Mouse (Mus musculus) neural tube, embryonic 12.5 days (tissue): ENCODE measurements around the gene Atp6v0a4. TPM values are rescaled to one million over a fixed set of nuclear protein-coding genes. Genes with fewer than 3 reads are reported as not detected.

ENCODE experiments used
- ATAC-seq: fragments of 200-750 bp; cut with Nextera tagmentation; 2 replicates; pipeline ENCODE4 v1.8.0; 2017; ENCODE audit warnings: low read depth, mild to moderate bottlenecking, moderate TSS enrichment, moderate library complexity; ENCODE audit not compliant: low FRiP score
- H3K27ac ChIP-seq: fragments of 300-500 bp; sonication (generic); 2 replicates; pipeline ENCODE4 v1.5.1; 2016
- H3K27me3 ChIP-seq: fragments of 300-500 bp; sonication (generic); replicated peaks from 2 replicates; pipeline ENCODE4 v1.6.1; 2016; ENCODE audit warnings: mild to moderate bottlenecking
- H3K36me3 ChIP-seq: fragments of 300-500 bp; sonication (generic); 2 replicates; pipeline ENCODE4 v1.6.1; 2016; ENCODE audit warnings: mild to moderate bottlenecking
- H3K4me1 ChIP-seq: fragments of 300-500 bp; sonication (generic); 2 replicates; pipeline ENCODE4 v1.6.1; 2016
- H3K4me2 ChIP-seq: fragments of 300-500 bp; sonication (generic); replicated peaks from 2 replicates; pipeline ENCODE4 v1.6.1; 2016; ENCODE audit warnings: mild to moderate bottlenecking
- H3K4me3 ChIP-seq: fragments of 300-500 bp; sonication (generic); 2 replicates; pipeline ENCODE4 v1.5.1; 2016
- H3K9ac ChIP-seq: fragments of 300-500 bp; sonication (generic); 2 replicates; pipeline ENCODE4 v1.6.1; 2016; ENCODE audit warnings: mild to moderate bottlenecking
- H3K9me3 ChIP-seq: fragments of 300-500 bp; sonication (generic); 2 replicates; pipeline ENCODE4 v1.6.1; 2016; ENCODE audit warnings: mild to moderate bottlenecking
- WGBS: fragments of 180-500 bp; shearing (Covaris S2); methylation state at CpG from one replicate; pipeline ENCODE4 v1.1.7; 2016; 5-methylcytosine and 5-hydroxymethylcytosine counted together
- polyA plus RNA-seq: library from polyadenylated mRNA; unstranded; fragments of >200 nt; fragmentation: Nextera tagmentation; extraction: Ambion mirVana; gene quantifications from 2 replicates; pipeline ENCODE4 v1.2.1, GENCODE M21; 2016

Gene Atp6v0a4
- polyA plus RNA-seq, 1 experiment from 2014 or later = 0.15 TPM

- ATAC-seq = no peak
- H3K9me3 ChIP-seq = 0 out of 2 replicates have a peak, but pooled peaks cover 7% of the 10 kb centered on the region
- no peak overlapping the region for H3K4me2 ChIP-seq
- WGBS = 79% methylated on average over 3 of the region's 3 CpGs
- H3K9ac ChIP-seq = no peak overlapping the region
- no peaks in the 10 kb centered on the region for H3K4me1 ChIP-seq
- H3K36me3 ChIP-seq = no peaks in the 10 kb centered on the region
- H3K4me3 ChIP-seq = no peak overlapping the region
- no peak overlapping the region for H3K27ac ChIP-seq
- H3K27me3 ChIP-seq = no peaks in the 10 kb centered on the region
Measured at GRCm38 (mm10) chr6:38065122-38065500, 59.3 kb downstream of the Atp6v0a4 start.

DNA sequence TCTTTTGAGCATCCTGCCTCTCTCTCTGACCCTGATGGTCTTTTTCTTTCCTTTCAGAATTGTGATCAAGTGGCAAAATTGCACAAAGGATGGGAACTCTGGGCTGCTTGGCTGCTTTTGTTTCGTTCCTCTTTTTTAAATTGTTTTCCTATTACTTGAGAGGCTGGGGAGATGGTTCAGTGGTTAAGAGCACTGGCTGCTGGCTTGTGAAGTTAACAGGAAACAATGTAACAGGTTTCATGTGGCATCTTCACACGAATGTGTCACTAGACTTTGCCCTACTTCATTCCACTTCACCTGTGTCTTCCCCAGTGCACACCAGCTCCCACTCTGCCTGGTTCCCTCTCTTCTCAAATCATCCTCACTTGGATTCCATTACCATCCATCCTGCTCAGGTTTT, 59.8 kb downstream of the Atp6v0a4 start:
- H3K4me1 ChIP-seq = no peaks in the 10 kb centered on the region
- ATAC-seq = no peak
- H3K27ac ChIP-seq = no peak overlapping the region
- WGBS = 81% methylated on average over 2 of the region's 2 CpGs
- H3K27me3 ChIP-seq = no peaks in the 10 kb centered on the region
- H3K9me3 ChIP-seq = 0 out of 2 replicates have a peak, but pooled peaks cover 7% of the 10 kb centered on the region
- H3K4me2 ChIP-seq = no peak overlapping the region
- H3K9ac ChIP-seq = no peak overlapping the region
- no peak overlapping the region for H3K4me3 ChIP-seq
- no peaks in the 10 kb centered on the region for H3K36me3 ChIP-seq

DNA sequence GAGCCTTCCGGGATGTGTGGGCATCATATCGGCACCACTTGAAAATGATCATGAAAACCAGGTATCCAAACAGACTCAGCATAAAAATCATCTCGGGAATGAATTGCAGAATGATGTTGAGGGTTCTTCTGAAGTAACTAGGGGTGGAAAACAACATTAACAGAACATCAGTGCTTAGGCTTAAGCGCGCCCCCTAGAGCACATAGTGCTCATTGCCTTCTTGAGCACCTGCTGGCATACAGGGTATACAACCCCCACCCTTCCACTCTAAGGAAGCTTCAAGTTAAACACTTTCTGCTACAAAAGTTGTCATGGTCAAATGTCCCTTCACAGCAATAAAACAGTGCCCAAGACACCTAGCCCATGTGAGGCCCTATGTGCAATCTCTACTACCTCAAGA, 65.6 kb downstream of the Atp6v0a4 start:
- ATAC-seq = no peak
- WGBS = 63% methylated on average over 5 of the region's 5 CpGs
- H3K27ac ChIP-seq = no peak overlapping the region
- no peaks in the 10 kb centered on the region for H3K36me3 ChIP-seq
- H3K27me3 ChIP-seq = no peaks in the 10 kb centered on the region
- H3K9me3 ChIP-seq = 0 out of 2 replicates have a peak, but pooled peaks cover 7% of the 10 kb centered on the region
- no peak overlapping the region for H3K9ac ChIP-seq
- H3K4me3 ChIP-seq = no peak overlapping the region
- no peak overlapping the region for H3K4me2 ChIP-seq
- no peaks in the 10 kb centered on the region for H3K4me1 ChIP-seq

DNA sequence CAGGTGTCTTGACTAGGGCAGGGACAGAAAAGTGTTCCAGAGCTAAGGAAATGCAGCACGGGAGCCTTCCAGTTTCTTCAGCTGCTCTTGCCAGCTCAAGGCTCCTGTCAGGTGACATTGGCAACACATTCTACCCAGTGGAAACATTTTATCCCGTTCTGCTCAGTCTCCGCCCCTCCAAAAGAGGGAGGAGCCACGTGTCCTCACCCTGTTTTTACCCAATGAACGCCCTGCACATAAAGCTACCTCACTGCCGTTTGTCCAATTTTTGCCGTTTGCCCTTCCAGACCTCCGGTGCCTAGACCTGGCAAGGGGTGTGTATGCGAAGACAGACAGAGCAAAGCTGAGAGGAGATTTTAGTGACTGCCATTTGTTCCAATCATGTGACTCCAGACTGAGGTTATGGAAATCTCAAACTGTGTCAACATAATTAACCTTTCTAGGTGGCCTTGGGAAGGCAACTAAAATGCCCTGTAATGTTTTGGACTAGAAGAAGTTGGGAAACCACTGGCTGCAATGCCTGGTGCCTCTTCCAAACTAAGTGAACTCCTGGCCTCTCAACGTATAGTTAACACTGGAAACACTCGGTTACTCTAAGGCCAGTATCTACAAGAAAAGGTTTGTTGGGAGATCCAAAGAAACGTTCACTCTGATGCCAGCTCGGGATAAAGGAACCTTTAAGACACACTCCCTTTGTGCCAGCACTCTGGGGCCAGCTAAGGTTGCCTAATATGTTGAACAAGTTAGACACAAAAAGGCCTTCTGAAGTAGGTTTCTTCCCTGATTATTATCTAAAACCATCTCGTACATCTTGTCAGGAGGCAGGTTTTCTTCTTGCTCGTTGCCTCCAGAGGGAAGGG, 68.7 kb downstream of the Atp6v0a4 start:
- Histone ChIP-seq H3K4me3 (no peak overlapping the region), H3K4me1 (no peaks in the 10 kb centered on the region), H3K4me2 (no peak overlapping the region), H3K9me3 (no peaks in the 10 kb centered on the region), H3K27me3 (no peaks in the 10 kb centered on the region), H3K36me3 (no peaks in the 10 kb centered on the region), H3K9ac (no peak overlapping the region), H3K27ac (no peak overlapping the region)
- ATAC-seq = no peak
- WGBS = 85% methylated on average over 15 of the region's 15 CpGs

- Histone ChIP-seq H3K4me1 (no peaks in the 10 kb centered on the region), H3K4me3 (no peak overlapping the region), H3K27ac (no peak overlapping the region), H3K9me3 (no peaks in the 10 kb centered on the region), H3K4me2 (no peak overlapping the region), H3K9ac (no peak overlapping the region), H3K36me3 (no peaks in the 10 kb centered on the region), H3K27me3 (no peaks in the 10 kb centered on the region)
- no peak for ATAC-seq
- 93% methylated on average over 6 of the region's 6 CpGs for WGBS
Measured at GRCm38 (mm10) chr6:38049601-38050000, 74.8 kb downstream of the Atp6v0a4 start.

- Histone ChIP-seq H3K4me2 (no peak overlapping the region), H3K9ac (no peak overlapping the region), H3K9me3 (no peaks in the 10 kb centered on the region), H3K27me3 (no peaks in the 10 kb centered on the region), H3K36me3 (no peaks in the 10 kb centered on the region), H3K4me3 (no peak overlapping the region), H3K4me1 (no peaks in the 10 kb centered on the region), H3K27ac (no peak overlapping the region)
- WGBS = 70% methylated on average over 6 of the region's 6 CpGs
- no peak for ATAC-seq
Measured at GRCm38 (mm10) chr6:38048800-38049561, 75.4 kb downstream of the Atp6v0a4 start.

- ATAC-seq = no peak
- Histone ChIP-seq H3K9me3 (no peaks in the 10 kb centered on the region), H3K27me3 (no peaks in the 10 kb centered on the region), H3K27ac (no peak overlapping the region), H3K4me3 (no peak overlapping the region), H3K4me2 (no peak overlapping the region), H3K9ac (no peak overlapping the region), H3K4me1 (no peaks in the 10 kb centered on the region), H3K36me3 (no peaks in the 10 kb centered on the region)
- 82% methylated on average over 4 of the region's 4 CpGs for WGBS
Measured at GRCm38 (mm10) chr6:38048003-38048402, 76.4 kb downstream of the Atp6v0a4 start.

DNA sequence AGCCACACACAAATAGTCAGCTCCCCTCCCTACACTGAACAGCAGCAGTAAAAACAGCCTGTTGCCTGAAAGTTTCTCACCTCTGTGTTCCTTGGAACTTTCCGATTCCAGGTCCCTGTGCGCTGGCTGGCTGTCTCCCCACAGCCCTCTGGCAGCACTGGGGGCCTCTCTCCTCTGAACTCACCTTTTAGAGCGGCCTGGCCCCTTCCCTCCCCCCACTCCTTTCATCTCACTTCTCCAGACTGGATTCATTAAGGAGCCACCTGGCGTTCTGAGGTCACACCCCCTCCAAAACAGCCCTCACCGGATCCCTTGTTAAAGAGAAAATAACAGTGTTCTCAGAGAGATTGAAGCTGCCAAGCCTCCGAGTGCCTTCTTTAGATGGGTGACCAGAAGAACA, 77.5 kb downstream of the Atp6v0a4 start, which contains the start of gene Svopl:
TSS of gene Svopl (minus strand) at position 159 of the 400 bp plus-strand sequence.
- no peak for ATAC-seq
- H3K4me2 ChIP-seq = no peak within 1 kb of the TSS
- no peak within 1 kb of the TSS for H3K4me3 ChIP-seq
- WGBS = 25% methylated on average over 6 of the region's 6 CpGs
- no peak within 1 kb of the TSS for H3K9ac ChIP-seq
- no peak within 1 kb of the TSS for H3K27ac ChIP-seq
- no peaks in the 10 kb centered on the region for H3K9me3 ChIP-seq
- H3K36me3 ChIP-seq = no peaks in the 10 kb centered on the region
- H3K4me1 ChIP-seq = no peaks in the 10 kb centered on the region
- H3K27me3 ChIP-seq = no peaks in the 10 kb centered on the region

- Histone ChIP-seq H3K4me1 (no peaks in the 10 kb centered on the region), H3K27me3 (no peaks in the 10 kb centered on the region), H3K4me2 (no peak overlapping the region), H3K9me3 (no peaks in the 10 kb centered on the region), H3K27ac (no peak overlapping the region), H3K4me3 (no peak overlapping the region), H3K36me3 (no peaks in the 10 kb centered on the region), H3K9ac (no peak overlapping the region)
- 73% methylated on average over 5 of the region's 5 CpGs for WGBS
- no peak for ATAC-seq
Measured at GRCm38 (mm10) chr6:38032801-38033566, 91.4 kb downstream of the Atp6v0a4 start.

GRCm38 (mm10) chr6:38031924-38032540, 92.4 kb downstream of the Atp6v0a4 start:
- Histone ChIP-seq H3K4me1 (no peaks in the 10 kb centered on the region), H3K4me3 (no peak overlapping the region), H3K9me3 (no peaks in the 10 kb centered on the region), H3K4me2 (no peak overlapping the region), H3K27me3 (no peaks in the 10 kb centered on the region), H3K27ac (no peak overlapping the region), H3K9ac (no peak overlapping the region), H3K36me3 (no peaks in the 10 kb centered on the region)
- 58% methylated on average over 7 of the region's 7 CpGs for WGBS
- ATAC-seq = no peak

GRCm38 (mm10) chr6:38028205-38028604, 96.2 kb downstream of the Atp6v0a4 start:
- no peaks in the 10 kb centered on the region for H3K4me1 ChIP-seq
- H3K9ac ChIP-seq = no peak overlapping the region
- no peaks in the 10 kb centered on the region for H3K27me3 ChIP-seq
- no peak for ATAC-seq
- no peaks in the 10 kb centered on the region for H3K9me3 ChIP-seq
- no peak overlapping the region for H3K4me3 ChIP-seq
- no peak overlapping the region for H3K27ac ChIP-seq
- H3K4me2 ChIP-seq = no peak overlapping the region
- WGBS = 59% methylated on average over 2 of the region's 2 CpGs
- no peaks in the 10 kb centered on the region for H3K36me3 ChIP-seq

- Histone ChIP-seq H3K4me2 (no peak overlapping the region), H3K27ac (no peak overlapping the region), H3K9ac (no peak overlapping the region), H3K27me3 (no peaks in the 10 kb centered on the region), H3K36me3 (no peaks in the 10 kb centered on the region), H3K9me3 (no peaks in the 10 kb centered on the region), H3K4me3 (no peak overlapping the region), H3K4me1 (no peaks in the 10 kb centered on the region)
- WGBS = 72% methylated on average over 1 of the region's 1 CpGs
- ATAC-seq = no peak
Measured at GRCm38 (mm10) chr6:38027771-38028170, 96.6 kb downstream of the Atp6v0a4 start.
